Mouse (Mus musculus): Measurements from ENCODE around the gene Tmed5. TPM values are rescaled to one million over a fixed set of nuclear protein-coding genes. Genes with fewer than 3 reads are reported as not detected.

The Tmed5 gene
- total and polyA plus RNA-seq, 3 experiments = 31.0 to 43.3 (median 40.3) TPM

DNA sequence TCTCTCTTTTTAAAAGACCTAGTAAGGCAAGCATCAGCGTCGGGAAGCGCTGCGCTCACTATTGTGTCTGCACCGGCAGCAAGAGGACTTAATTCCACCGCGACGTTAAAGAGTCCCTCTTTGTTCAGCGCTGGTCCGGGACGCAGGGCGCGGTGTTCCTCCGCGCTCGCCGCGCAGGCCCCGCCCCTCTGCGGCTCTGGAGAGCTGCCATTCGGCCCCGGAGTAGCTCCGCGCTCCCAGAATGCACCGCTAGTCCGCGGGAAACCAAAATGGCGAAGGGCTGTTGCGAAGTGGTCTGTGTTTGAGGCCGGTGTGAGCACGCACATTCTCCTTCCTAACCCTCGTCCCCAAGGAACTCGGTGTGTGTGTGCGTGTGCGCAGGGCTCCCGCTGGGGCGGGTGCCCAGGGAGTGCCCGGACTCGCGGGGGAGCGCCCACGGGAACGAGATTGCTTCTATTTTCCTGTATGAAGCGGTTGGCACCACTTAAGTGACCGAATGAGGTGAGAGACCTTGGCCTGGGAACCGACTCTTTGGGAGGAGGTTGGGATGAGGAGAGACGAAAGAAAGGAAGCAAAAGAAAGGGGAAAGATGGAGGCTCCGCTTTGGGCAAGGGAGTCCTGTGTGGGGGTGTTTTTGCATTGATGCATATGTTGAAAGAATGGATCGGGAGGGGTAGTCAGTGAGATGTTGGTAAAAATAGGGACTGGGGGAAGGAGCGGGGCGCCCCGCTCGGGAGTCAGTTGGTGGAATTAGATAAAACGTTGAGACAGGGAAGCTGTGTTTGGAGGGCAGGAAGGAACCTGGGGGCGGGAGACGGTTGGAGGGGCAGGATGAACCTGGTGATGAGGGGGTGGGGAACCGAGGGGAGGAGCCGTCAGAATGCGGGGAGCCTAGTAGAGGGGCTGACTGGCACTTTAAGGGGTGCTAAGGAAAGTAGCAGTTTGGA lies 66.7 kb downstream of the Tmed5 start, which contains the start of gene Mtf2:
TSS of gene Mtf2 (plus strand) at position 210 of the 947 bp plus-strand sequence.
- Histone ChIP-seq H3K36me3 (replicated peaks) (peaks cover 28% of the 10 kb centered on the region), H3K4me1 (ENCODE audit: insufficient read depth, low read depth, low read length) (peaks cover 2% of the 10 kb centered on the region; the same call in 1 of the 2 replicates), H3K27me3 (ENCODE audit: insufficient read depth, low read length) (no peaks in the 10 kb centered on the region), H3K4me3 (ENCODE audit: low read depth, low read length) (peak within 1 kb of the TSS; percentile 92), H3K9me3 (replicated peaks) (no peaks in the 10 kb centered on the region)
- DNase-seq (ENCODE audit: low spot score) (peak; percentile 84), ATAC-seq (ENCODE audit: extremely low read depth, insufficient number of reproducible peaks, low FRiP score, poor library complexity, severe bottlenecking) (peak; percentile 78)
- TF ChIP-seq TAL1 (conservative IDR thresholded peaks at IDR 0.05; ENCODE audit: low read depth, low read length) = no peak

GRCm38 (mm10) chr5:108060413-108060812 lies 72.0 kb downstream of the Tmed5 start:
- no peak for ATAC-seq (ENCODE audit: extremely low read depth, insufficient number of reproducible peaks, low FRiP score, poor library complexity, severe bottlenecking)
- DNase-seq (ENCODE audit: low spot score) = no peak
- H3K4me3 ChIP-seq (ENCODE audit: low read depth, low read length) = no peak overlapping the region
- peaks cover 2% of the 10 kb centered on the region; the same call in 1 of the 2 replicates for H3K4me1 ChIP-seq (ENCODE audit: insufficient read depth, low read depth, low read length)
- no peaks in the 10 kb centered on the region for H3K9me3 ChIP-seq (replicated peaks)
- TF ChIP-seq TAL1 (conservative IDR thresholded peaks at IDR 0.05; ENCODE audit: low read depth, low read length) = no peak
- no peak for TF ChIP-seq GATA1 (IDR thresholded peaks at IDR 0.05; ENCODE audit: borderline replicate concordance, low read length)
- TF ChIP-seq GATA2 (IDR thresholded peaks at IDR 0.05; ENCODE audit: borderline replicate concordance, low read depth, low read length) = no peak
- TF ChIP-seq POLR2AphosphoS5 (IDR thresholded peaks at IDR 0.05; ENCODE audit: insufficient replicate concordance, low read depth, low read length) = no peak
- no peak for TF ChIP-seq CTCF (IDR thresholded peaks at IDR 0.05; ENCODE audit: low read depth, low read length)
- H3K27me3 ChIP-seq (ENCODE audit: insufficient read depth, low read length) = no peaks in the 10 kb centered on the region
- H3K36me3 ChIP-seq (replicated peaks) = no peaks in the 10 kb centered on the region

Other genes starting within 250 kb of the Tmed5 start
- gene Rpl5, start 232.1 kb downstream of the Tmed5 start, total RNA-seq (2014; fragmentation: Nextera tagmentation) = 875 and 1,036 TPM in 2 replicates
- gene Rpl5, start 232.1 kb downstream of the Tmed5 start, total RNA-seq (2017) = 329 and 387 TPM in 2 replicates
- gene Rpl5, start 232.1 kb downstream of the Tmed5 start, polyA plus RNA-seq (2012) = 53.7 and 54.0 TPM in 2 replicates
- 52.3 and 54.3 TPM in 2 replicates for gene Fam69a, start 145.5 kb downstream of the Tmed5 start, total RNA-seq (2014; fragmentation: Nextera tagmentation)
- gene Fam69a, start 145.5 kb downstream of the Tmed5 start, total RNA-seq (2017) = 24.9 and 25.8 TPM in 2 replicates
- 1.8 and 2.3 TPM in 2 replicates for gene Fam69a, start 145.5 kb downstream of the Tmed5 start, polyA plus RNA-seq (2012)
- 112 and 113 TPM in 2 replicates for gene Mtf2, start 66.9 kb downstream of the Tmed5 start, total RNA-seq (2014; fragmentation: Nextera tagmentation)
- 74.6 and 95.1 TPM in 2 replicates for gene Mtf2, start 66.9 kb downstream of the Tmed5 start, total RNA-seq (2017)
- 18.5 and 26.6 TPM in 2 replicates for gene Mtf2, start 66.9 kb downstream of the Tmed5 start, polyA plus RNA-seq (2012)
- gene Ccdc18, start 255 bp upstream of the Tmed5 start, total RNA-seq (2014; fragmentation: Nextera tagmentation) = 31.3 and 33.7 TPM in 2 replicates
- gene Ccdc18, start 255 bp upstream of the Tmed5 start, total RNA-seq (2017) = 13.5 and 17.4 TPM in 2 replicates
- gene Ccdc18, start 255 bp upstream of the Tmed5 start, polyA plus RNA-seq (2012) = 0.52 and 0.77 TPM in 2 replicates
- 87.7 and 91.5 TPM in 2 replicates for gene Dr1, start 136.3 kb upstream of the Tmed5 start, total RNA-seq (2014; fragmentation: Nextera tagmentation)
- gene Dr1, start 136.3 kb upstream of the Tmed5 start, total RNA-seq (2017) = 59.1 and 66.4 TPM in 2 replicates
- 29.9 and 42.5 TPM in 2 replicates for gene Dr1, start 136.3 kb upstream of the Tmed5 start, polyA plus RNA-seq (2012)
- 6.1 and 11.7 TPM in 2 replicates for gene Pigg, start 180.0 kb upstream of the Tmed5 start, total RNA-seq (2014; fragmentation: Nextera tagmentation)
- 11.3 and 11.4 TPM in 2 replicates for gene Pigg, start 180.0 kb upstream of the Tmed5 start, total RNA-seq (2017)
- 1.3 and 2.0 TPM in 2 replicates for gene Pigg, start 180.0 kb upstream of the Tmed5 start, polyA plus RNA-seq (2012)
- gene Gm42517, start 235.3 kb upstream of the Tmed5 start, total RNA-seq (2014; fragmentation: Nextera tagmentation) = not detected in 2 replicates
- not detected in 2 replicates for gene Gm42517, start 235.3 kb upstream of the Tmed5 start, total RNA-seq (2017)
- not detected in 2 replicates for gene Gm42517, start 235.3 kb upstream of the Tmed5 start, polyA plus RNA-seq (2012)